Mouse (Mus musculus) heart, postnatal 0 days (tissue): ENCODE measurements at regions not wholly inside any gene's neighbourhood (a gene's known extent, or its start where the extent isn't known, plus 50 kb on each side); places are given as distances from the start of the nearest gene placed in this dataset.

Experiments
- ATAC-seq: fragments of 200-750 bp; cut with Nextera tagmentation; 2 replicates; pipeline ENCODE4 v1.8.0; 2017; ENCODE audit warnings: low read depth, moderate number of reproducible peaks, moderate library complexity; ENCODE audit not compliant: insufficient read depth
- DNase-seq: peaks from one replicate; pipeline ENCODE4 v3.0.0-alpha.2; 2016; ENCODE audit warnings: low spot score
- H3K27ac ChIP-seq: fragments of 300-500 bp; sonication (generic); 2 replicates; pipeline ENCODE4 v1.5.1; 2014; ENCODE audit warnings: low read depth, mild to moderate bottlenecking
- H3K27me3 ChIP-seq: fragments of 300-500 bp; sonication (generic); 2 replicates; pipeline ENCODE4 v1.6.1; 2014; ENCODE audit warnings: low read length, mixed read lengths; ENCODE audit not compliant: control insufficient read depth, insufficient read depth
- H3K36me3 ChIP-seq: fragments of 300-500 bp; sonication (generic); replicated peaks from 2 replicates; pipeline ENCODE4 v1.6.1; 2014; ENCODE audit warnings: low read length, mixed read lengths; ENCODE audit not compliant: control insufficient read depth, insufficient read depth
- H3K4me1 ChIP-seq: fragments of 300-500 bp; sonication (generic); 2 replicates; pipeline ENCODE4 v1.6.1; 2014; ENCODE audit warnings: antibody characterized with exemption; ENCODE audit not compliant: control insufficient read depth, insufficient read depth
- H3K4me2 ChIP-seq: fragments of 300-500 bp; sonication (generic); 2 replicates; pipeline ENCODE4 v1.6.1; 2014; ENCODE audit warnings: low read depth, mild to moderate bottlenecking, low read length, moderate library complexity
- H3K4me3 ChIP-seq: fragments of 300-500 bp; sonication (generic); 2 replicates; pipeline ENCODE4 v1.5.1; 2014; ENCODE audit warnings: low read depth, low read length
- H3K9ac ChIP-seq: fragments of 300-500 bp; sonication (generic); replicated peaks from 2 replicates; pipeline ENCODE4 v1.6.1; 2014; ENCODE audit warnings: low read depth, low read length, mixed read lengths
- H3K9me3 ChIP-seq: fragments of 300-500 bp; sonication (generic); replicated peaks from 2 replicates; pipeline ENCODE4 v1.6.1; 2016; ENCODE audit warnings: low read length; ENCODE audit not compliant: control insufficient read depth
- CTCF ChIP-seq: IDR thresholded peaks from 2 replicates; pipeline ENCODE4 v1.5.1; 2016; ENCODE audit warnings: antibody characterized with exemption, control low read depth, low read depth
- EP300 ChIP-seq: IDR thresholded peaks from 2 replicates; pipeline ENCODE4 v1.6.1; 2016; ENCODE audit warnings: antibody characterized with exemption, low read depth
- WGBS: fragments of 180-500 bp; shearing (Covaris S2); extraction: QIAGEN DNeasy Blood & Tissue Kit; methylation state at CpG from one replicate; pipeline ENCODE4 v1.1.7; 2014; 5-methylcytosine and 5-hydroxymethylcytosine counted together

DNA sequence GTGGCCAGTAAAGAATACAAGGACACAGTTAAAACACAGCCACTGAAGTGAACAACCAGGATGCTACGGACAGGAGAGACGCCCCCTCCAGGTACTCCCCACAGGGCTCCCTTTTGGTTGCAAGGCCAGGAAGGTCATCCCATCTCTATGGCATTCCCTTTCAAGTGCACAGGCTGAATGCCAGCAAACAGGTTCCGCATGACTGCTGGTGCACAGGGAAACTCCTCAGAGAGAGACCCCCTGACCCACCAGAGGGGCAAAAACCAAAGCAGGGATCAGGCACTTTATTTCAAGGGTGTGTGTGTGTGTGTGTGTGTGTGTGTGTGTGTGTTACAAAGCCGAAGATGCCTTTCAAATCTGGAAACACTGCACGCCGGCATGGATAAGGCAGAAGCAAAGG is 721.1 kb downstream of the Nr2f2 start:
- H3K9ac ChIP-seq = no peak overlapping the region
- 58% methylated on average over 6 of the region's 6 CpGs for WGBS
- no peaks in the 10 kb centered on the region for H3K9me3 ChIP-seq
- H3K4me3 ChIP-seq = no peak overlapping the region
- no peaks in the 10 kb centered on the region for H3K36me3 ChIP-seq
- no peak for TF ChIP-seq CTCF
- no peak for TF ChIP-seq EP300
- no peak for DNase-seq
- ATAC-seq = no peak
- no peaks in the 10 kb centered on the region for H3K4me1 ChIP-seq
- H3K27ac ChIP-seq = no peak overlapping the region
- no peak overlapping the region for H3K4me2 ChIP-seq
- no peaks in the 10 kb centered on the region for H3K27me3 ChIP-seq

DNA sequence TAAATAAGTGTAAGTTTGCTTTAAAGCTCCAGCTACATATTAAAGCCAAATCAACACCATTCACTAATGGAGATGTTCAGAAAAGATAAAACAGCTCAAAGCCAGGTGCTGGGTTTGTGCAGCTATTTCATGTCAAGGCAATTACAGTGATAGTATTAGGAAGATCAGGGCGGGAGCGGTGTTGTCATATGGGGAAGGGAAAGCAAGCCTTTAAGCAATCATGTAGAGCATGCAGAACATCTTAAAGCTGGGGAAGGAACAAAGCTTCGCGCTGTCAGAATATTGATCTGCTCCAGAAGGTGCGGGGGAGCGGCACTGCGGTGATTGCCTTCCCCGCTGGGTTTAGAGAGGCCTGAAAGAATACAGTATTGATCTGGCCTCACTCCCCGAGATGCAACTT is 724.9 kb downstream of the Nr2f2 start:
- no peak overlapping the region for H3K9ac ChIP-seq
- no peaks in the 10 kb centered on the region for H3K9me3 ChIP-seq
- DNase-seq (no peak), ATAC-seq (no peak)
- H3K27me3 ChIP-seq = no peaks in the 10 kb centered on the region
- no peak overlapping the region for H3K4me2 ChIP-seq
- H3K4me3 ChIP-seq = no peak overlapping the region
- 52% methylated on average over 9 of the region's 9 CpGs for WGBS
- TF ChIP-seq EP300 = no peak
- no peak for TF ChIP-seq CTCF
- H3K4me1 ChIP-seq = no peaks in the 10 kb centered on the region
- no peak overlapping the region for H3K27ac ChIP-seq
- no peaks in the 10 kb centered on the region for H3K36me3 ChIP-seq

DNA sequence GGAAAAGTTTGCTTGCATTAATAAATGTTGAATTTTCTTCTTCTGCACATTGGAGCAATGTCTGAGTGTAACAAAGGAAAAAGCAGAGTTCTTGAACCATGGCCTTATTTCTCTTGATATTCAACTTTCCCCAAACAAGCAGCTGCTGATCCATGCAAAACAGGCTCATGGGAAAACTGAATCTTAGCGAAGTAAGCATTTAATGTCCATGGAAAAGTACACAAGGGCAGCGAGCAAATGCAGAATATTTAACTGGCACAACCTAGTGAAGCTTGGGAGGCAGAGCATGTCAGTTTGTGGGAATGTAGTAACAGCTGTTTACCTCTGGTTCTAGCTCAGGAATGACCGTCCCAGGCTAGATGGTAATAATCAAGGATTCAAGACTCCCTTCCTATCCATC is 766.7 kb downstream of the Nr2f2 start:
- H3K4me3 ChIP-seq = no peak overlapping the region
- WGBS = 48% methylated on average over 3 of the region's 3 CpGs
- H3K27me3 ChIP-seq = no peaks in the 10 kb centered on the region
- DNase-seq (no peak), ATAC-seq (no peak)
- H3K9ac ChIP-seq = no peak overlapping the region
- H3K36me3 ChIP-seq = no peaks in the 10 kb centered on the region
- no peak for TF ChIP-seq EP300
- no peak for TF ChIP-seq CTCF
- no peak overlapping the region for H3K4me2 ChIP-seq
- no peaks in the 10 kb centered on the region for H3K4me1 ChIP-seq
- H3K9me3 ChIP-seq = no peaks in the 10 kb centered on the region
- H3K27ac ChIP-seq = no peak overlapping the region

DNA sequence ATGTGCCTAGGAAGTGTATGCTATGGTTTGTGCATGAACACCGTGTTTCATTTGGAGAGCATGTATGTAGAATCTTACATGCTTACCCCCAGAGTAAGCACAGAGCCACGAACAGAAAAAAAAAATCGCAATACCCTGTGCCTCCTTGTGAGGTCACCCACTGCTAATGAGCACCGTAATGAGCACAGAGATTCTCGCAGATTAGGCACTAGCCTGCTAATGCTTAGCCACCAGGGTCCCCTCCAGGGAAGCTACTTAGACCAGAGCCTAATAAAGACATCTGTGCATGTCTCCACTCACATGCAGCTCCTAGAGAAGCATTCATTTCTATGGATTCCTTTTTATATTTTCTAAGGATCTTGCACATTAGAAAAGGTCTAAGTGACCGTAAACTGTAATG is 780.8 kb downstream of the Nr2f2 start:
- Histone ChIP-seq H3K9me3 (no peaks in the 10 kb centered on the region), H3K4me3 (no peak overlapping the region), H3K4me1 (no peaks in the 10 kb centered on the region), H3K27ac (no peak overlapping the region), H3K4me2 (no peak overlapping the region), H3K36me3 (no peaks in the 10 kb centered on the region), H3K9ac (no peak overlapping the region), H3K27me3 (no peaks in the 10 kb centered on the region)
- DNase-seq (no peak), ATAC-seq (no peak)
- 49% methylated on average over 6 of the region's 6 CpGs for WGBS
- no peak for TF ChIP-seq CTCF
- TF ChIP-seq EP300 = no peak

DNA sequence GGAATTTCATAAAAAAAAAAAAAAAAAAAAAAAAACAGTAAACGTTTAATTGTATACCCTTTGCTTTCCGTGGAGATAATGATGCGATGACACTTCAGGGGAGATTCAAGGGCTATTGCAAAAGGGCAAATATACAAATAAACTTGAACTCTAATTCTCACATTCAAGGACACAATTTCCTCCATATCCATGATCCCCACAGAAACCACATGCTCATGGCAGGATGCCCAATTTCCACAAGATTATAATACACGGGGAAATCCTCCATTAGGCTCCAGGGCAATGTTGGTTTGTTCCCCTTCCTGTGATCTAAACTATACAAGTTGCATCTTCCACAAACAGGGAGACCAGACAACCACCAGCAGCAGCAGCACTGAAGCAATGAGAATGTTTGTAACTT is 781.4 kb downstream of the Nr2f2 start:
- WGBS = 53% methylated on average over 4 of the region's 4 CpGs
- Histone ChIP-seq H3K9me3 (no peaks in the 10 kb centered on the region), H3K27ac (no peak overlapping the region)

DNA sequence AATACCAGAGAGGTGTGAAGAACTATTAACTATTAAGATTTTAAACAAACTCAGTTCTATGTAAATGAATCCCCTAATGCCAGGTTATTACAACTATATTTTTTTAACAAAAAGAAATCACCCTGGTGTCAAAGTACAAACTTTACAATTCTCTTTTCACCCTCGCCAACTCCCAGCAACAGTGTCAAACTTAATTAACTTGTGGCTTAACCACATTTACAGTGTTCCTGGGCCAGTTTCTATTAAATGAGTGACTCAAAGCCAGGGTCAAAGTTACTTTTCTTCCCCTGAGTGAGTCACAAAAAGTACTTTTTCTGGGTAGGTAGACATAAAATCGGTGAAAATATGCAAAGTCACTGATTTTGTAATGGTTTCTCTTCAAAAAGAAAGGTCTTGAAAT is 782.0 kb downstream of the Nr2f2 start:
- DNase-seq (no peak), ATAC-seq (no peak)
- Histone ChIP-seq H3K9ac (no peak overlapping the region), H3K27me3 (no peaks in the 10 kb centered on the region), H3K27ac (no peak overlapping the region), H3K36me3 (no peaks in the 10 kb centered on the region), H3K4me1 (no peaks in the 10 kb centered on the region), H3K4me3 (no peak overlapping the region), H3K4me2 (no peak overlapping the region), H3K9me3 (no peaks in the 10 kb centered on the region)
- 76% methylated on average over 2 of the region's 2 CpGs for WGBS
- no peak for TF ChIP-seq EP300
- no peak for TF ChIP-seq CTCF

More for the DNA sequence above, 781.4 kb downstream of the Nr2f2 start:
- Histone ChIP-seq H3K4me1 (no peaks in the 10 kb centered on the region), H3K36me3 (no peaks in the 10 kb centered on the region), H3K9ac (no peak overlapping the region), H3K4me2 (no peak overlapping the region), H3K27me3 (no peaks in the 10 kb centered on the region), H3K4me3 (no peak overlapping the region)
- ATAC-seq = no peak
- TF ChIP-seq EP300 = no peak
- TF ChIP-seq CTCF = no peak
- no peak for DNase-seq
